Mouse (Mus musculus) brain, embryonic 14.5 days (tissue): Measurements from ENCODE around the gene Cd5l. TPM values are rescaled to one million over a fixed set of nuclear protein-coding genes. Genes with fewer than 3 reads are reported as not detected.
"Not testable (repeated sequence)": the region's sequence is repeated elsewhere in the genome, so short reads cannot be mapped to it uniquely, and the experiment has no call there.

Experiments
- DNase-seq: peaks from one replicate; pipeline ENCODE4 v3.0.0-alpha.2; 2011; ENCODE audit warnings: low read depth
- CTCF ChIP-seq: fragments of 200-500 bp; IDR thresholded peaks from 2 replicates; pipeline ENCODE4 v1.5.1; 2012; ENCODE audit warnings: inconsistent platforms, mild to moderate bottlenecking, moderate library complexity, borderline replicate concordance; ENCODE audit not compliant: insufficient read depth, insufficient read length; ENCODE audit errors: extremely low read depth
- POLR2A ChIP-seq: fragments of 200-500 bp; IDR thresholded peaks from 2 replicates; pipeline ENCODE4 v1.6.1; 2012; ENCODE audit warnings: mild to moderate bottlenecking, inconsistent platforms, borderline replicate concordance; ENCODE audit not compliant: poor library complexity, insufficient read depth, insufficient read length, severe bottlenecking; ENCODE audit errors: extremely low read depth
- polyA plus RNA-seq: library from polyadenylated mRNA; depleted of rRNA; stranded (reverse); fragments of >200 nt; gene quantifications from 2 replicates; pipeline ENCODE4 v1.2.3, GENCODE M21; 2012

Gene Cd5l
- polyA plus RNA-seq, 1 experiment = 0.36 TPM

DNA sequence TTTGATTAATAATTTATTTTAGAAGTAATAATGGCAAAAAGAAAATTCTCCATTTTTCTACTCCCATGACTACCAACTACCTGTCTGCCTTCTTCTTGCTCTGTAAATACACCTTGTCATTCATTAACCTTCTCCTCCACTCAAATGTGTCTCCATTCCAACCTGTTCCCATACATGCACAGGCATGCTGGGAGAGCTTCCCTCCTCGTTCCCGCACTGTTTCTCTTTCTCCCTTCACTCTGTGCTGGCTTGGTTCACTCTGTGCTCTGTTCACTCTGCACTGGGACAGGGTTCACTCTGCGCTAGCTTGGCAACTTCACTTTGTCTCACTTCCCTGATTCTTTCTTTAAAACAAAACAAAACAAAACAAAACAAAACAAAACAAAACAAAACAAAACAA lies 19.5 kb downstream of the Cd5l start:
- no peak for TF ChIP-seq POLR2A
- TF ChIP-seq CTCF = no peak
- DNase-seq = no peak

DNA sequence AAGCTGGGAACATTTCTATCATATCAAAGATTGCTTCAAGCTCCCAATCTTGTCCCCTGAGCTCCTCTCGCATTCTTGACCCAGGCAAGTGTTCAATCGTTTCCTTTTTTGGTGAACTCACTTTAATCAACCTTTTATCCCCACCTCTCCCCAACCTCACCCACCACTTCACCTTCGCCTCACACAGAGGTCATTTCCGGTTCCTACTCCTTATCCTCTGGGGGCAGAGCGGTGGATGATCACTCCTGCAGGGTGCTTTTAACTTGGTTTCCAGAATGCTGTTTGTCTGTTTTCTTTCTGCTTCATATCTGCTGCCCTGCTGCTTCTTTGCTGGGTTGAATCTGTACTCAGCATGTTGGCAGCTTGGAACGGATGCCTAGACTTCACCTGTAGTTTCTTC lies 20.0 kb downstream of the Cd5l start:
- DNase-seq = no peak
- TF ChIP-seq CTCF = no peak
- TF ChIP-seq POLR2A = no peak

DNA sequence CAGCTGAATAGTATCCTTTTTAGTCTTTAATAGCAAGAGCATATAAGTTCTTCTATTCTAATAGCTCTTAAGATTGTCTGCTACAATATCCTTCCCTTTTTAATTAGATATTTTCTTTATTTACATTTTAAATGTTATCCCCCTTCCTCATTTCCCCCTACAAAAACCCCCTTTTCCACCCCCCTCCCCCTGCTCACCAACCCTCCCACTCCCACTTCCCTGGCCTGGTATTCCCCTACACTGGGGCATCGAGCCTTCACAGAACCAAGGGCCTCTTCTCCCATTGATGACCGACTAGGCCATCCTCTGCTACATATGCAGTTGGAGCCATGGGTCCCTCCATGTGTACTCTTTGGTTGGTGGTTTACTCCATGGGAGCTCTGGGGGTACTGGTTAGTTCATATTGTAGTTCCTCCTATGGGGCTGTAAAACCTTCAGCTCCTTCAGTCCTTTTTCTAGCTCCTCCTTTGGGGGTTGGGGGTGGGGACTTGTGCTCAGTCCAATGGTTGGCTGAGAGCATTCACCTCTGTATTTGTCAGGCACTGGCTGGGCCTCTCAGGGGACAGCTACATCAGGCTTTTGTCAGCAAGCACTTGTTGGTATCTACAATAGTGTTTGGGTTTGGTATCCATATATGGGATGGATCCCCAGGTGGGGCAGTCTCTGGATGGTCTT lies 22.1 kb downstream of the Cd5l start:
- DNase-seq = not testable (repeated sequence)

DNA sequence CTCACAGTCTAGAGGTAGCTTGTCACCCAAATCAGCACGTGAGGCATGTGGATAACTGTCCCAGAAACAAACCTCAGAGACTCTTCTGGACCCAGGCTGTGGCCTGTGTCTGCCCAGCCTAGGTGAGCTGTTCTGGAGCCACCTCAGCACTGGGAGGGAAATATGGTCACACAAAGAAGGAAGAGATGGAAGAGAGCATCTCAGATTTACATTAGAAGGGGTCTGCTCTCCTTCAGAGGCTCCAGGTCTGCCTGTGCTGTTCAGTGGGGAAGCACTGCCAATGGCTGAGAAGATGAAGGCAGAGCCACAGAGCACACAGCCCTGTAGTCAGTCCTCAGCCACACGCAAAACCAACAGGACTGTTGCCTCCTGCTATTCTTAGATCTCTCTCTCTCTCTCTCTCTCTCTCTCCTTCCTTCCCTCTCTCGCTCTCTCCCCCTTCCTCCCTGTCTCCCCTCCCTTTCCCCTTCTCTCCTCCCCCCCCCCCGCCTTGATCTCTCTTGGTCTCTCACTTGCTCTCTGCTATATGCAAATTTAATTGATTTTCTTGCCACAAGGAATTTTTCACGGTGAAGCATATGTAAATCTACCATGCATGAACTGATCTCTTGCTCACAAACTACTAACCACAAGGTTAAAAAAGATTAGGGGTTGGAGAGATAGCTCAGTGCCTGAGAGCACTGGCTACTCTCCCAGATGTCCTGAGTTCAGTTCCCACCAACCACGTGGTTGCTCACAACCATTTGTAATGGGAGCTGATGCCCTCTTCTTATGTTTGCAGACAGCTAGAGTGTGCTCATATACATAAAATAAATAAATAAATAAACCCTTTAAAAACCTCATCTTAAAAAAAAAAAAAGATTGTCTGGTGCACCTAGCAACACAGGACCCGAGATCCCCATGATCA lies 24.4 kb downstream of the Cd5l start:
- peak; percentile 11 for DNase-seq
- TF ChIP-seq CTCF (no peak), POLR2A (no peak)

DNA sequence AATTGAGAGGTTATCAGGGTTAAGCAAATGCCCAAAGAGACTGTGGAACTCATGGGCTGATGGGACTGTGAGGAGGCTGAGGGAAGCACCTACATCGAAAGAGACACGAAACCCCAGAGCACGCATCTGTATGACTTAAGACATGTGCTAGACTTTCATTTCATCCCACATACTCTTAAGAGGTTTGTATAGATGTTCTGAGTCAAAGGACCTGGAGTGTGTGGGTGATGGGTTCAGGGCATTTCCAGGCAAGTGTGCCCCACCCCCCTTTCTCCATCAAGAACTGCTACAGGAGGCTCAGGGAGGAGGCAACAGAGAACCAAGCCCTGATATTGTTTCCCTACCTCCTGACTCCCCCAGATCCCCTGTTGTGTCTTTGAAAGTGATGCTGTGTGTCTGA lies 25.6 kb downstream of the Cd5l start:
- no peak for DNase-seq
- TF ChIP-seq CTCF (no peak), POLR2A (no peak)

- no peak for DNase-seq
- no peak for TF ChIP-seq CTCF
- TF ChIP-seq POLR2A = no peak
Observed at GRCm38 (mm10) chr3:87385105-87385504, 27.4 kb downstream of the Cd5l start.

DNA sequence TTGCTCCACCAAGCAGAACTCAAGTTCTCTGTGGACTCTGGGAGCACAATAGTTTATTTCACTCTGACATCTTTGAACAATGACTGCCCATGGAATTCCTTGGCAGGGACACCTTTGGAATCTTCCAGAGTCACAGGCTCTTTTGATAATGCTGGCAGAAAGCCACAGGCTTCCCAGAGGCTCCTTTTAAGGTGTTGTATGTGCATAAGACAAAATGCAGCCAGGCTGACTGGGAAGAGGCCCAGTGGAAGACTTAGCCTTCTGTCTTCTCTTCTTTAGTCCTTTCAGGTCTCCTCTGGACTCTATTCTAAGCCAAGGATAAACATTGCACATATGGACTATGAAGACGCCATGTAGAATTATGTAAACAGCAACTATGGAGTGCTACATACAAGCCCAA lies 33.3 kb downstream of the Cd5l start:
- DNase-seq = no peak
- TF ChIP-seq CTCF = no peak
- TF ChIP-seq POLR2A = no peak

- no peak for TF ChIP-seq CTCF
- TF ChIP-seq POLR2A = no peak
- no peak for DNase-seq
Observed at GRCm38 (mm10) chr3:87398809-87399208, 41.1 kb downstream of the Cd5l start.

GRCm38 (mm10) chr3:87399906-87400305 lies 42.2 kb downstream of the Cd5l start:
- no peak for TF ChIP-seq CTCF
- TF ChIP-seq POLR2A = no peak
- no peak for DNase-seq

DNA sequence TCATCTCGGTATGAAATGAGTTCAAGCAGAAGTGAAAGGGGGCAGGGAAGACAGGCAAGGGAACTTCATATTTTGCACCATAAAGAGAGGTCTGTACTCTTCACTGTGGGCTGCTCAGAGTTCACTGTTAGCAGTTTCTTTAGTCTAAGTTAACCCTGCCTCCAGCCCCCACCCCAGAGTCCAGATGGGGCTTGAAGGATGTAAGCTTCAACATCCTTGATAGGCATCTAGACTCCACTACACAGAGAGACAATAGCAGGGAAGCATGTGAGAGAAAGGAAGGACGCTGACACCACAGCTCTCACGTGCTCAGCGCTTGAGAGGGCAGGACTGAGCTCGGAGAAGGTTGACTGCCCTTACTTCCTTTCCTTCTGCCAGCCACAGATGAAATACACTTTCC lies 43.6 kb downstream of the Cd5l start:
- no peak for TF ChIP-seq POLR2A
- no peak for TF ChIP-seq CTCF
- no peak for DNase-seq

GRCm38 (mm10) chr3:87408171-87408570 lies 50.5 kb downstream of the Cd5l start:
- peak; percentile 41; the same call in 1 of the 2 replicates for TF ChIP-seq CTCF
- TF ChIP-seq POLR2A = no peak
- DNase-seq = peak; percentile 2
